Mouse (Mus musculus): Measurements from ENCODE around the gene Sema4g. TPM values are rescaled to one million over a fixed set of nuclear protein-coding genes. Genes with fewer than 3 reads are reported as not detected.

The Sema4g gene
- polyA plus RNA-seq, 1 experiment = 11.2 TPM

GRCm38 (mm10) chr19:45049523-45049922, 60.6 kb downstream of the Sema4g start:
- H3K27me3 ChIP-seq (ENCODE audit: control insufficient read depth, insufficient read depth, low read length) = no peaks in the 10 kb centered on the region
- H3K4me1 ChIP-seq (ENCODE audit: control insufficient read depth, insufficient read depth, low read length) = peaks cover 24% of the 10 kb centered on the region
- TF ChIP-seq CTCF (IDR thresholded peaks at IDR 0.05; ENCODE audit: control insufficient read depth, insufficient read depth, insufficient replicate concordance, low read depth, low read length) = no peak
- TF ChIP-seq POLR2A (IDR thresholded peaks at IDR 0.05; ENCODE audit: control insufficient read depth, low read depth, low read length) = no peak
- no peaks in the 10 kb centered on the region for H3K36me3 ChIP-seq (ENCODE audit: control insufficient read depth, insufficient read depth, low read length)
- H3K27ac ChIP-seq (ENCODE audit: control insufficient read depth, insufficient read depth, low read depth, low read length) = no peak overlapping the region
- H3K4me3 ChIP-seq (ENCODE audit: control insufficient read depth, low read depth, low read length) = no peak overlapping the region

Other genes starting within 250 kb of the Sema4g start
- 2.7 and 5.4 TPM in 2 replicates for gene Pax2, start 233.1 kb upstream of the Sema4g start, polyA plus RNA-seq (2012; rRNA removed)
- gene Slf2, start 58.0 kb upstream of the Sema4g start, polyA plus RNA-seq (2012; rRNA removed) = 21.5 and 23.4 TPM in 2 replicates
- gene Twnk, start 16.6 kb downstream of the Sema4g start, polyA plus RNA-seq (2012; rRNA removed) = 5.2 and 6.2 TPM in 2 replicates
- 43.4 and 46.8 TPM in 2 replicates for gene Mrpl43, start 17.3 kb downstream of the Sema4g start, polyA plus RNA-seq (2012; rRNA removed)
- 36.2 and 42.3 TPM in 2 replicates for gene Lzts2, start 25.3 kb downstream of the Sema4g start, polyA plus RNA-seq (2012; rRNA removed)
- 1.0 and 1.1 TPM in 2 replicates for gene Pdzd7, start 56.6 kb downstream of the Sema4g start, polyA plus RNA-seq (2012; rRNA removed)
- gene Sfxn3, start 58.4 kb downstream of the Sema4g start, polyA plus RNA-seq (2012; rRNA removed) = 16.3 and 20.7 TPM in 2 replicates
- 5.3 and 6.1 TPM in 2 replicates for gene Kazald1, start 86.1 kb downstream of the Sema4g start, polyA plus RNA-seq (2012; rRNA removed)
- gene Tlx1, start 161.6 kb downstream of the Sema4g start, polyA plus RNA-seq (2012; rRNA removed) = 0.06 and 0.10 TPM in 2 replicates
- not detected in 2 replicates for gene Lbx1, start 246.7 kb downstream of the Sema4g start, polyA plus RNA-seq (2012; rRNA removed)